Mouse (Mus musculus): ENCODE results near the gene C5ar2.

GRCm38 (mm10) chr7:16196616-16197015, 47.3 kb downstream of the C5ar2 start:
- TF ChIP-seq CTCF (conservative IDR thresholded peaks at IDR 0.05; ENCODE audit: low read length) (no peak), NANOG (IDR thresholded peaks at IDR 0.05; ENCODE audit: borderline replicate concordance, low read length) (no peak), POU5F1 (IDR thresholded peaks at IDR 0.05; ENCODE audit: borderline replicate concordance, low read length) (no peak)

Measured in E14TG2a.4 (cell line).